Mouse (Mus musculus) limb, embryonic 11.5 days (tissue): ENCODE data around the gene Gm49373. TPM values are rescaled to one million over a fixed set of nuclear protein-coding genes. Genes with fewer than 3 reads are reported as not detected.

ENCODE experiments used
- ATAC-seq: fragments of 200-750 bp; cut with Nextera tagmentation; 2 replicates; pipeline ENCODE4 v1.8.0; 2017; ENCODE audit warnings: low read depth; ENCODE audit not compliant: insufficient number of reproducible peaks, low FRiP score, low TSS enrichment
- DNase-seq: peaks from one replicate; pipeline ENCODE4 v3.0.0-alpha.2; 2015; ENCODE audit warnings: low spot score
- H3K27ac ChIP-seq: fragments of 300-500 bp; sonication (generic); replicated peaks from 2 replicates; pipeline ENCODE4 v1.5.1; 2014; ENCODE audit warnings: low read depth, mild to moderate bottlenecking, low read length
- H3K27me3 ChIP-seq: fragments of 300-500 bp; sonication (generic); 2 replicates; pipeline ENCODE4 v1.6.1; 2014; ENCODE audit warnings: mild to moderate bottlenecking, low read length, mixed read lengths; ENCODE audit not compliant: control insufficient read depth, insufficient read depth
- H3K36me3 ChIP-seq: fragments of 300-500 bp; sonication (generic); 2 replicates; pipeline ENCODE4 v1.6.1; 2014; ENCODE audit warnings: mild to moderate bottlenecking, low read length, moderate library complexity, mixed read lengths; ENCODE audit not compliant: control insufficient read depth, insufficient read depth
- H3K4me1 ChIP-seq: fragments of 300-500 bp; sonication (generic); 2 replicates; pipeline ENCODE4 v1.6.1; 2014; ENCODE audit warnings: low read length, mixed read lengths; ENCODE audit not compliant: control insufficient read depth, insufficient read depth
- H3K4me2 ChIP-seq: fragments of 300-500 bp; sonication (generic); 2 replicates; pipeline ENCODE4 v1.6.1; 2014; ENCODE audit warnings: low read depth, mild to moderate bottlenecking, moderate library complexity; ENCODE audit not compliant: severe bottlenecking
- H3K4me3 ChIP-seq: fragments of 300-500 bp; sonication (generic); 2 replicates; pipeline ENCODE4 v1.5.1; 2014; ENCODE audit warnings: low read depth, low read length
- H3K9ac ChIP-seq: fragments of 300-500 bp; sonication (generic); 2 replicates; pipeline ENCODE4 v1.6.1; 2014; ENCODE audit warnings: mild to moderate bottlenecking, low read length
- H3K9me3 ChIP-seq: fragments of 300-500 bp; sonication (generic); 2 replicates; pipeline ENCODE4 v1.6.1; 2016; ENCODE audit warnings: low read length; ENCODE audit not compliant: control insufficient read depth
- WGBS: fragments of 180-500 bp; shearing (Covaris S2); extraction: QIAGEN DNeasy Blood & Tissue Kit; methylation state at CpG from one replicate; pipeline ENCODE4 v1.1.7; 2014; 5-methylcytosine and 5-hydroxymethylcytosine counted together
- microRNA counts: library from miRNA; unstranded; fragments of <30 nt; microRNA quantifications from one replicate; lab custom pipeline; 2016
- microRNA-seq: library from miRNA; unstranded; fragments of <30 nt; microRNA quantifications from one replicate; pipeline ENCODE4, GENCODE M21; 2016
- polyA plus RNA-seq: library from polyadenylated mRNA; unstranded; fragments of >200 nt; fragmentation: Nextera tagmentation; extraction: Ambion mirVana; gene quantifications from 2 replicates; pipeline ENCODE4 v1.2.1, GENCODE M21; 2014

Gene Gm49373
- polyA plus RNA-seq, 1 experiment from 2014 or later = 0.27 TPM

DNA sequence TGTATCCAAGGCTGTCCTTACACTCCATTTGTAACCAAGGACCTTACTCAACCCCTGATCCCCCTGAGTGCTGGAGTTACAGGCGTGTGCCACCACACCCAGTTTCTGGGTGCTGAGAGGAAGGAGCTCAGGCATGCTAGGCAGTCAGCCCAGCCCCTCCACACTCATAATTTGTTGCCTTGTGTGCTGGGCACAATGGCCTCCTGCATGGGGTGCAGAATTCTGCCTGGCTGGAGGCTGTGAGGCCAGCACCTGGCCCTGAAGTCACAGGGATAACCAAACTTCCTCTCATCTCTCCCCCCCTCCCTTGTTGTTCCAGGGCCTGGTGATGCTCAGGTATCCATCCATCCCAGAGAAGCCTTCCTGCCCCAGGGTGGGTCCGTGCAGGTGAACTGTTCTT, 54.3 kb downstream of the Gm49373 start:
- Histone ChIP-seq H3K4me3 (no peak overlapping the region), H3K27ac (no peak overlapping the region), H3K36me3 (no peaks in the 10 kb centered on the region), H3K9me3 (no peaks in the 10 kb centered on the region), H3K4me2 (no peak overlapping the region), H3K4me1 (peaks cover 6% of the 10 kb centered on the region; the same call in 1 of the 2 replicates), H3K9ac (no peak overlapping the region), H3K27me3 (peaks cover 39% of the 10 kb centered on the region)
- no peak for ATAC-seq
- DNase-seq = no peak
- WGBS = 70% methylated on average over 2 of the region's 2 CpGs

- ATAC-seq (no peak), DNase-seq (no peak)
- Histone ChIP-seq H3K4me2 (no peak overlapping the region), H3K9me3 (no peaks in the 10 kb centered on the region), H3K4me1 (peaks cover 6% of the 10 kb centered on the region; the same call in 1 of the 2 replicates), H3K27ac (no peak overlapping the region), H3K9ac (no peak overlapping the region), H3K27me3 (peaks cover 39% of the 10 kb centered on the region), H3K36me3 (no peaks in the 10 kb centered on the region), H3K4me3 (no peak overlapping the region)
- 35% methylated on average over 4 of the region's 4 CpGs for WGBS
Observed at GRCm38 (mm10) chr9:21017177-21017575, 55.7 kb downstream of the Gm49373 start.

DNA sequence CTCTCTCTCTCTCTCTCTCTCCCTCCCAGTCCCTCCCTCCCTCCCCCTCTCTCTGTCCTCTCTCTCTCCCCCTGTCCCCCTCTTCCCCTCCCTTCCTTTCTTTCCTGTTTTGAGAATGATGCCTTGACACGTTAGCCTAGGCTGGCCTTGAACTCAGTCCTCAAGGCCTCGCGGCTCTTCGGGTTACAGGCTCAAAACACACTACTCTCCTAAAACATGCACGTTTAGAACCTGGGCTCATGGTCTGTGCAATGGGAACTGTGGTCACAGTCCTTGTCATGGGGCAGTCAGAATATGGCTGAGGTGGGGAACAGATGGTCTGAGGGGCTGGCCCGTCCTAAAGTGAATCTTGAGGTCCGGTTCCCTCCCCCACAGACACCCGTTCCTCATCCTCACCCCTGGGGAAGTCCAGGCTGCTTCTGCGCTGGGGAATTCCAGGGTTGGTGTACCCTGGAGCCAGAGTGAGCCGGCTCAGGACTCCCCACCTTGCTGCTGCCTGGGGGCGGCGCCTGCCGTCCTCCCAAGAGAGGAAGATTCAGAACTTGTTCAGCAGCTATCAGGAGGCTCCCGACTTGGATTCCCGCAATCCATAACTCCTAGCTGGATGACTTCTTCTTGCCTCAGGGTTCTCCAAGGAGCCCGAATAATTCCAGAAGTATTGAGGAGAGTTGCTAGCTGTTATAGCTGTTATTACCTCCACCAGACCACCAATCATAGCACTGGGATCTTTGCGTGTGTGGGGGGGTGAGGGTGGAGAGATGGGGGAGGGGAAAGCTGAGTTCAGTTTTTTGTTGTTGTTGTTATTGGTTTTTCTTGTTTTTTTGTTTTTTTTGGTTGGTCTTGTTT, 56.3 kb downstream of the Gm49373 start:
- ATAC-seq (no peak), DNase-seq (peak; percentile 43)
- Histone ChIP-seq H3K36me3 (no peaks in the 10 kb centered on the region), H3K4me3 (0 out of 2 replicates have a peak overlapping the region, but pooled peaks have one; percentile 16), H3K27me3 (peaks cover 39% of the 10 kb centered on the region), H3K9me3 (no peaks in the 10 kb centered on the region), H3K4me1 (peaks cover 6% of the 10 kb centered on the region; the same call in 1 of the 2 replicates), H3K27ac (no peak overlapping the region), H3K9ac (no peak overlapping the region), H3K4me2 (no peak overlapping the region)
- 3% methylated on average over 17 of the region's 17 CpGs for WGBS

GRCm38 (mm10) chr9:21015571-21016130, 57.2 kb downstream of the Gm49373 start, which contains the start of gene Icam1:
Gene Icam1 (plus strand): TSS chr9:21015985.
- peak within 1 kb of the TSS; percentile 37 for H3K4me2 ChIP-seq
- H3K4me3 ChIP-seq = peak within 1 kb of the TSS; percentile 16; the same call in 1 of the 2 replicates
- no peak within 1 kb of the TSS for H3K27ac ChIP-seq
- no peak within 1 kb of the TSS for H3K9ac ChIP-seq
- H3K4me1 ChIP-seq = peaks cover 6% of the 10 kb centered on the region; the same call in 1 of the 2 replicates
- H3K36me3 ChIP-seq = no peaks in the 10 kb centered on the region
- DNase-seq (peak; percentile 48), ATAC-seq (no peak)
- WGBS = 1% methylated on average over 30 of the region's 30 CpGs
- no peaks in the 10 kb centered on the region for H3K9me3 ChIP-seq
- peaks cover 39% of the 10 kb centered on the region for H3K27me3 ChIP-seq

DNA sequence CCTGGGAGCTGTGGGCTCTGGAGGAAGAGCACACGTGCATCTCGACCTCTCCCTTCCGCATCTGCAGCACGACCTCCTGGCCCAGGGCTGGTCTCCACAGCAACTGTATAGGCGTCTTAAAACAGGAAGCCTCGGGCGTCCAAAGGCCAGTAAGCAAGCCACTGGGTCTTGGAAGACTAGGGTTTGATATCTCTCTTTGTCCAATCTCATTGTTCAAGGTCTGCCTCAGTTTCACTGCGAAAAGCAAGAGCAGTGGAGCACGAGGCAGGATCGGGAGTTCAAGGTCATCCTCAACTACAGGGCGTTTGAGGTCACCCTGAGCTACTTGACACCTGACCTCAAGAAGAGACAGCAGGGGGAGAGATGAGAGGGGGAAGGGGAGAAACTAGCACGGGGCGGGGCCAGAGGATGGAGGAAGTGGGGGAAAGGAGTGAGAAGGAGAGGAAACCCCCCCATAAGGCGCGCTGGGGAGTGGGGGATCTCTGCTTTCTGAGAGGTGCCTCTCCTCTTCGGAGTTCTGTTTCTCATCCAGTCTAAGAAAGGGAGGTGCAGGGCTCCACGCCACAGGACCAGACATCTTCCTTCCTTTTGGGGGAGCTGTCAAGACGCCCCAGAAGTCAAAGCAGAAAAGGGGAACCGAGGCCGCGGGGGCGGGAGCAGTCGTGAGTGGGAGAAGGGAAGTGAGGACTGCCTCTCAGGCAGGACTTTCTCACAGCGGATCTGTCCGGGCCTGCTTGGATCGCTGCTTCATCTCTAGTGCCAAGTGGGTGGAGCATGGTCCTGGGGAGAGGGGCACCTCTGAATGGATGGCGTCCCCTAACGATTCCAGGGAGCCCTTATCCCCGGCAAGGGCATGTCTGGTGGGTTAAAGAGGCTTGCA, 58.0 kb downstream of the Gm49373 start:
- no peak overlapping the region for H3K27ac ChIP-seq
- DNase-seq = no peak
- no peak overlapping the region for H3K9ac ChIP-seq
- no peak for ATAC-seq
- H3K36me3 ChIP-seq = no peaks in the 10 kb centered on the region
- H3K4me3 ChIP-seq = peak overlapping the region; percentile 16; the same call in 1 of the 2 replicates
- 2% methylated on average over 28 of the region's 29 CpGs for WGBS
- H3K27me3 ChIP-seq = peaks cover 39% of the 10 kb centered on the region
- H3K4me2 ChIP-seq = peak overlapping the region; percentile 37; the same call in 1 of the 2 replicates
- H3K4me1 ChIP-seq = peaks cover 6% of the 10 kb centered on the region; the same call in 1 of the 2 replicates
- no peaks in the 10 kb centered on the region for H3K9me3 ChIP-seq

MicroRNAs encoded within 50 kb of the gene (microRNA counts, 519-probe panel; counts per million panel counts)
- 3,925 counts per million, percentile 56 among the panel's probes with 10 or more counts for microRNA mmu-miR-1900 (lab: Ali Mortazavi, UCI)

Small RNA genes lying within 50 kb of the gene (microRNA-seq; reads per million reads assigned to microRNA genes)
- not detected for gene Mir1900
- gene Mir7082 = 2.7 reads per million

Other genes starting within 250 kb of the Gm49373 start
- gene A230050P20Rik, start 204.5 kb downstream of the Gm49373 start, polyA plus RNA-seq = 1.2 and 1.4 TPM in 2 replicates
- 2.6 TPM in 2 replicates for gene Angptl6, start 193.4 kb downstream of the Gm49373 start, polyA plus RNA-seq
- 83.9 and 87.3 TPM in 2 replicates for gene Ppan, start 184.9 kb downstream of the Gm49373 start, polyA plus RNA-seq
- 377 and 383 TPM in 2 replicates for gene Eif3g, start 174.5 kb downstream of the Gm49373 start, polyA plus RNA-seq
- 95.7 and 95.8 TPM in 2 replicates for gene Dnmt1, start 113.2 kb downstream of the Gm49373 start, polyA plus RNA-seq
- gene S1pr2, start 96.3 kb downstream of the Gm49373 start, polyA plus RNA-seq = 46.5 and 52.8 TPM in 2 replicates
- 163 and 169 TPM in 2 replicates for gene Mrpl4, start 70.4 kb downstream of the Gm49373 start, polyA plus RNA-seq
- gene Icam1, start 57.1 kb downstream of the Gm49373 start, polyA plus RNA-seq = 5.5 and 8.3 TPM in 2 replicates
- gene Icam4, start 43.7 kb downstream of the Gm49373 start, polyA plus RNA-seq = 3.6 and 5.3 TPM in 2 replicates
- gene Icam5, start 41.0 kb downstream of the Gm49373 start, polyA plus RNA-seq = not detected in 2 replicates
- gene Zglp1, start 6.0 kb downstream of the Gm49373 start, polyA plus RNA-seq = 1.4 and 2.4 TPM in 2 replicates
- gene Fdx1l, start 518 bp upstream of the Gm49373 start, polyA plus RNA-seq = 57.5 and 60.1 TPM in 2 replicates
- gene Gm38431, start 18.9 kb upstream of the Gm49373 start, polyA plus RNA-seq = 4.1 TPM in 2 replicates
- gene Raver1, start 18.9 kb upstream of the Gm49373 start, polyA plus RNA-seq = 99.1 and 104 TPM in 2 replicates
- gene Tyk2, start 58.1 kb upstream of the Gm49373 start, polyA plus RNA-seq = 8.1 and 9.7 TPM in 2 replicates
- gene Cdc37, start 76.9 kb upstream of the Gm49373 start, polyA plus RNA-seq = 407 and 424 TPM in 2 replicates
- gene Pde4a, start 92.6 kb upstream of the Gm49373 start, polyA plus RNA-seq = 3.3 and 5.3 TPM in 2 replicates
- 31.1 and 35.2 TPM in 2 replicates for gene Keap1, start 166.3 kb upstream of the Gm49373 start, polyA plus RNA-seq
- 0.38 and 0.39 TPM in 2 replicates for gene S1pr5, start 175.3 kb upstream of the Gm49373 start, polyA plus RNA-seq
- 29.5 and 31.9 TPM in 2 replicates for gene Atg4d, start 192.2 kb upstream of the Gm49373 start, polyA plus RNA-seq
- 14.1 and 16.2 TPM in 2 replicates for gene Kri1, start 214.9 kb upstream of the Gm49373 start, polyA plus RNA-seq
- gene Cdkn2d, start 218.3 kb upstream of the Gm49373 start, polyA plus RNA-seq = 40.6 and 42.7 TPM in 2 replicates
- 8.0 and 8.2 TPM in 2 replicates for gene Ap1m2, start 239.2 kb upstream of the Gm49373 start, polyA plus RNA-seq
- 79.9 and 84.5 TPM in 2 replicates for gene Slc44a2, start 247.6 kb upstream of the Gm49373 start, polyA plus RNA-seq